Mouse (Mus musculus): ENCODE data around the gene Kcnip4. TPM values are rescaled to one million over a fixed set of nuclear protein-coding genes. Genes with fewer than 3 reads are reported as not detected.

Gene Kcnip4
- total RNA-seq, 2 experiments from 2014 or later: 55.1 to 56.0 TPM

DNA sequence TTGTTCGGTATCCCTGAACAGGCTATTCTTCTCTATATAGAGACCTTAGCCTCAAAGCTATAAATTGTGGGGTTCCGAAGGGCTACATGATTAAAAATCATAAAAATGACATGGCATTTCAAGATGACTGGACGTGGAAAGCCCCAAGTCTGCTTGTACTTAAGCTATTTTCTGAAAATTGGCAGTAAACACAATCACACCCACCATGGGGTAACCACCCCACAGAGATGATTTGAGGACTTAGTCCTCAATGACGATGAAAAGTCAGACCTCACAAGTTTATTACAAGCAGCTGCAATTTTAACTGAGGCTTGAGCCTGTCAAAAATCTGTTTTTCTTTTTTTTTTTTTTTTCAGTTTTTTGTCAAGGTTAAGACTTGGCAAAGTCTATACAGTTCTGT, 527.3 kb downstream of the Kcnip4 start:
- DNase-seq (ENCODE audit: extremely low spot score in 1 of 2, low spot score in 2 of 2): no peak
- H3K4me3 ChIP-seq: no peak overlapping the region
- TF ChIP-seq CTCF (IDR thresholded peaks at IDR 0.05): no peak
- intact Hi-C loops (cut with DNase I): no loop called here
- no peak overlapping the region for H3K27ac ChIP-seq

DNA sequence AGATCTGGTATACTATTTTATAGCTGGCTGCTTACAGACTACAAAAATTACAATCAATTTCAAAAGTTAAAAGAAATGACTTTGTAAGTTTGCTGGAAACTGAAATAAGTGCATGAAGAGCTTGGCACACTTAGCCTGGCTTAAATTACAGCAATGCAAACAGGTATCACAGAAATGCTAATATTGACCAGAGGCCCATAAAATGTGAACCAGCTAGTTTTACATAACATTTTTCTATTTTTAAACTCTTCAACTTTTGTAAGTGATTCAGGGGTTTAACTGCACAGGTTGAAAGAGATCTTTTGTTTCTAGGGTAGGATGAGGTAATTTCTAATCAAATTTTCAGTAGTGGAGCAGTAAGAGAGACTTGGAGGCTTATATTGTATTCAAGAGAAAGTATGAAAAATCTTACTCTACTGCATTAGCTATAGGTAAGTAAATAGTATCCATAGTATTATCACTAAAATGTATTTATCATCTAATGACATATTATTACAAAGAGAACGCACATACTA, 535.5 kb downstream of the Kcnip4 start:
- no peak for DNase-seq (ENCODE audit: extremely low spot score in 1 of 2, low spot score in 2 of 2)
- H3K27ac ChIP-seq: no peak overlapping the region
- no peak overlapping the region for H3K4me3 ChIP-seq
- intact Hi-C loops (cut with DNase I): no loop called here
- no peak for TF ChIP-seq CTCF (IDR thresholded peaks at IDR 0.05)

DNA sequence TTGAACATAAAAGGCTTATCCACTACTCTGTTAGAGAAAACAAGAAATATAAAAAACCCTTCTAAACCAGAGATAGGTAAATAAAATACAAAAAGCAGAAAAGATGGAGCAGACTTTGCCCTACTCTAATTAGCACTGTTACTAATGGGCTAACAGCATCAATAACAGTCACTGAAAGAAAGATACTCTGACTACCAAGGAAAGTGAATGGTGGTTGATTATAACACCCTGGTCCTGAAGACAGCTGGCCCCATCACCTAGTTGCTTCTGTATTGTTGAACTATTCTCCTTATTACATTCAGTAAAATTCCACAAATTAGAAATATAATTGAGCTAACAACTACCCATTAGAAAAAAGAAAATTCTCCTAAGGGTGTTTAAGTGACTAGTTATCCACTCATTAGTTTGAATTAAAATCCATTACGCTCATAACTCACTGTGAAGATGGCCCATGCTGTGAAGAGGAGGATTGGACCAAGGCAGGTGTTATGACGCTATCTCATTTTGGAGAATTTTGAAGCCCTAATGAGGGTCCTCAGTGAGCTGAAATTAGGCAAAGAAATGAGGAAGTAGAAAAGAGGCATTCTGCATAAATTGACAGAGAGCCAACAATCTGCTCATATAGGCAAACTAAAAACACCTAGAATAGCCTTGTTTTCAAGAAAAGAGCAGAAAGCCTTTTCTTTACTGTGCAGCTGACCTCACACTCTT, 582.2 kb downstream of the Kcnip4 start:
- no peak overlapping the region for H3K4me3 ChIP-seq
- no peak for TF ChIP-seq CTCF (IDR thresholded peaks at IDR 0.05)
- intact Hi-C loops (cut with DNase I): no loop called here
- no peak overlapping the region for H3K27ac ChIP-seq
- no peak for DNase-seq (ENCODE audit: extremely low spot score in 1 of 2, low spot score in 2 of 2)

DNA sequence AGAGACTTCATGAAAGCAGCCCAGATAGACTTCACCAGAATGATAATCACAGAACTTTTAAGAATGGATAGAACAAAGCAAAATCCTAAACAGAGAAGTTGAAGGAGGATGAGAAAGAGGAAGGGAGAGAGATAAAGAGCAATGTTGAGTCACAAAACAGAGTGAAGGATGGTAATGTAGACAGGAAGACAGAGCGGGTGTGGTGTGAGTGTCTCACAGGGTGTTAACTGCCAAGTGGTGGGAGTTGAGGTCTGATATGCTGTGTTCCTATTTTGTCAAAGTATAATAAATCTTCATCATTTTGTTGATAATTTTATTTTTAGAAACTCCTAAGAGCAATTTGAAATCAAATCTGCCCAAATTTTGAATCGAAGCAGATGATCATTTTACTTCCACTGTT, 592.8 kb downstream of the Kcnip4 start:
- no peak overlapping the region for H3K4me3 ChIP-seq
- no peak overlapping the region for H3K27ac ChIP-seq
- intact Hi-C loops (cut with DNase I): no loop called here
- no peak for TF ChIP-seq CTCF (IDR thresholded peaks at IDR 0.05)
- DNase-seq (ENCODE audit: extremely low spot score in 1 of 2, low spot score in 2 of 2): no peak

DNA sequence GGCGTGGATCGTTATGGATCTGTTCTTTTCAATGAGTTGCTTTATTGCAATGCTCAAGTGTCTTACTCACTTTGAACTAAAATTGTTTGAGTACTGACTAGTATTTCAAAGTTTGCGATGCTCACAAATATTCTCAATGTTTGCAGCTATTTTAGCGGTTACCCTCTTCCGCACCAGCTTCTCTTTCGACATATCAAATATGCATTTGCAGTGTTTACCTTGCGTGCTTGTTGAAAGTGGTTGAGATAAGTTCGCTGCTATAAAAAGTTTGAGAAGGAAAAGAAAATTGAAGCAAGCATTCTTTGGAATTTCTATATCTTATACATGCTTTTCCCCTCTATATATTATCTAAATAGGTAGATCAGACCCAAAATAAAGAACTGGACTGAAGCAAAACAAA, 634.5 kb downstream of the Kcnip4 start:
- no peak for DNase-seq (ENCODE audit: extremely low spot score in 1 of 2, low spot score in 2 of 2)
- no peak for TF ChIP-seq CTCF (IDR thresholded peaks at IDR 0.05)
- Histone ChIP-seq H3K4me3 (peak overlapping the region; percentile 41), H3K27ac (no peak overlapping the region)
- intact Hi-C loops (cut with DNase I): no loop called here

DNA sequence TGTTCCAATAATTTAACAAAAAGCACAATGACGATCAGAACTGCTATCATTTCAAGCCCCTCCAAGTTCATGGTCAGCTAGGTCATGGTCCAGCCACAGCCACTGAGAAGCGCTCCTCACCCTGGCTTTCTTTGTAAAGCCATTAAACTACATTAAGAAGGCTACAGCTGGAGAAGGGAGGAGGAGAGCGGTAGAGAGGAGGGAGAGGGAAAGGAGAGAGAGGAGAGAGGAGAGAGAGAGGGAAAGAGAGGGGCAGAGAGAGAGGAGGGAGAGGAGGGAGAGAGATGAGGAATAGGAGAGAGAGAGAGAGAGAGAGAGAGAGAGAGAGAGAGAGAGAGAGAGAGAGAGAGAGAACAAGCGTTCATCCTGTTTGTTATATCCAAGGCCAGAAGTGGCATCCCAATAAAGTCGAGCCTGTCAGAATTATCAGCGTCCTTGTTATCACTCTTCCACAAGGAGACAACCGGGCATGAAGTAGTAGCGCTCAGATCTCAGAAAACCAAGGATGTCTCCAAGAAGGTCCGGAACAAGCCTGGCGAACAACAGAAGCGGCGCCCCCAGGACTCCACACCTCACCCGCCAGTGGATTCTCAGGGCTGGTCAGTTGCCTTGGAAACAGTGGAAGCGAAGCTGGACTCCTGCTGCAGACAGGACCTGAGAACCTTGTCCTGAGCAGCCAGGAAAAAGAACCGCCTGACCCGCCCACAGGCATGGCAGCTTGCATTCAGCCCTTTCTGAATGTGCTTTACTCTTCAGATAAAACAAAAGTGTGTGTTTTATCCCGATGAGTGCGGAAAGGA, 635.1 kb downstream of the Kcnip4 start:
- peak; percentile 12 to 22 for DNase-seq (ENCODE audit: extremely low spot score in 1 of 2, low spot score in 2 of 2)
- Histone ChIP-seq H3K27ac (no peak overlapping the region), H3K4me3 (peak overlapping the region; percentile 41)
- intact Hi-C loops (cut with DNase I): no loop called here
- TF ChIP-seq CTCF (IDR thresholded peaks at IDR 0.05): no peak

DNA sequence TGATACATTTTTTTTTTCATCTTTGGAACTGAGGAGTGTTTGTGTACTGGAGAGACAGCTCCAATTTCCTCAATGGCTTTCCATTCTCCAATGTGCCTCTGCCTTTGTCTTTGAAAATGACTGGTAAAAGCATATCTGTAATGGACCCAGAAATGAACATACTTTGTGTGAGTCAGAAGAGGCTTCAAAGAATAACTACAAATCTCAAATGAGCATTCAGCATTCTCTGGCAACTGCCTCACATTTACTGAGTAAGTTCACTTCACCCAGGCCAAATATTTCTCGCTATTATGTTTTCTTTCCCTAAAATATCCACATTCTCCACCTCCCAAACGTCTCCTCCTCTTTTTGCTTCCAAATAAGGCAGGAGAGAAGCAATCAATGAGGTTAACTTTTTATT, 646.6 kb downstream of the Kcnip4 start:
- intact Hi-C loops (cut with DNase I): no loop called here
- TF ChIP-seq CTCF (IDR thresholded peaks at IDR 0.05): no peak
- DNase-seq (ENCODE audit: extremely low spot score in 1 of 2, low spot score in 2 of 2): no peak

DNA sequence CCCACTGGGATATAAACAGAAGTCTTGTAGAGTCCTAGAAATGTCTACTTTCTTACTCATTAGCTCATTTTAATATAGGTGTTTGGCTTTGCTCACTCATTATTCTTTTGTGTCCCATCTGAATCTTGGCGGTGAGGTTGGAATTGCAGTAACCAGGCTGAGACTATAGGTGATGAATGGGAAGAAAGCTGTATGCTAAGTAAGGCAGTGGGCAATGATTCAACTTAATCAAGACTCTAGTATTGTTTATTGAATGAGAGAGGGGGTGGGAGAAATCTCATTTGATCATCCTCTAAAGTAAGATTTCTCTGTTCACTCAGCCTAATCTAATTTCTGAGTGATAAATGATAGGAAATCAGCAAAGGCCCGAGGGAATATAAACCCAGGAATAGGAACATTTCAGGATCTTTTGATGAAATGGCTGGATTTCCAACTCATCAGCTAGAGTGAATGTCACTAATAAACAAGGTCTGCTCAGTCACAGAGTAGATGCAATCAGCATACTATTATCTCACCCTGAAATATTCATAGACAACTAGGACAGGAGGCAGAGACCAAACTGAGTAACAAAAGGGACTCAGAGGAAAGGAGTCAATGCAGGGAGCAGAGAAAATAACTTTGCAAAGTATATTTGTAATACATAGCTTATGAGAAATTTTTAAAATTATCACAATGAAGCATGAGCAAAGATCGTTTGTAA, 660.3 kb downstream of the Kcnip4 start:
- intact Hi-C loops (cut with DNase I): no loop called here
- DNase-seq (ENCODE audit: extremely low spot score in 1 of 2, low spot score in 2 of 2): no peak
- TF ChIP-seq CTCF (IDR thresholded peaks at IDR 0.05): no peak

More for the DNA sequence above, 646.6 kb downstream of the Kcnip4 start:
- Histone ChIP-seq H3K27ac (no peak overlapping the region), H3K4me3 (no peak overlapping the region)

DNA sequence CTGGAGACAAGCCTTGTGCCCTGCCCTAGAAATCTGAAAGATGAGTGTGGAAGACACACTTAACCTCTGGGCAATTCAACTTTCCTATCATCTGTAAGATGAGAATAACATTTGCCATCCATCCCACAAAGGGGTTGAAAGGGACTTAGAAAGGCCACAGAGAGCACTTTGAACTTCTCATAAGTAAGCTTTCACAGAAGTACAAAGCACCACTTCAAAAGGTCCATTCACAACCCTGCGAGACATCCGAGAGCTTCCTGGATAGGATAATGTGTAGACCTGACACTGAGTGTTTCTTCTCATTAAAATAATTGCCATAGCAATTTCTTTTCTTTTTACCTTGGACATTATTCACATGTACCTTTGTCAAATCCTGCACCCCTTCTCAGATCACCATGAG, 683.7 kb downstream of the Kcnip4 start:
- Histone ChIP-seq H3K4me3 (no peak overlapping the region), H3K27ac (no peak overlapping the region)
- no peak for DNase-seq (ENCODE audit: extremely low spot score in 1 of 2, low spot score in 2 of 2)
- no peak for TF ChIP-seq CTCF (IDR thresholded peaks at IDR 0.05)
- intact Hi-C loops (cut with DNase I): no loop called here

More for the DNA sequence above, 660.3 kb downstream of the Kcnip4 start:
- Histone ChIP-seq H3K4me3 (no peak overlapping the region), H3K27ac (no peak overlapping the region)

DNA sequence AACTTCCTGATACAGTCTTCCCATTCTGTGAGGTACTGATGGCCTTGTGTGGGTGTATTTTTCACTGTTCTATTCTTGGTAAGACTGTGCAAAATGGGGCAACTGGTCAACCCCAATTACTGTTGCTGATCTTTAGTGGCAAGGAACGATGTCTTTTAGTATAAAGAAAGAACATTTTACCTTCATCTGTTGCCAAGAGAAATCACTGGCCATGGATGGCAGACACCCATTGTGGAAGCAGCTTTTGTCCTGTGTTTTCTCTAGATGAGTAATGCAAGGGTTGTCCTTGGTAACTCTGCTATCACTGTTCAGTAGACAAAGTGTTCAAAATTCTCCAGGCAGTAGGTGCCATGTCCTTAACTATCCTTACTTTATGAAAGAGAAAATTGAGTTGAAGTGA, 729.2 kb downstream of the Kcnip4 start:
- no peak for TF ChIP-seq CTCF (IDR thresholded peaks at IDR 0.05)
- H3K4me3 ChIP-seq: no peak overlapping the region
- intact Hi-C loops (cut with DNase I): no loop called here
- DNase-seq (ENCODE audit: extremely low spot score in 1 of 2, low spot score in 2 of 2): no peak
- no peak overlapping the region for H3K27ac ChIP-seq

DNA sequence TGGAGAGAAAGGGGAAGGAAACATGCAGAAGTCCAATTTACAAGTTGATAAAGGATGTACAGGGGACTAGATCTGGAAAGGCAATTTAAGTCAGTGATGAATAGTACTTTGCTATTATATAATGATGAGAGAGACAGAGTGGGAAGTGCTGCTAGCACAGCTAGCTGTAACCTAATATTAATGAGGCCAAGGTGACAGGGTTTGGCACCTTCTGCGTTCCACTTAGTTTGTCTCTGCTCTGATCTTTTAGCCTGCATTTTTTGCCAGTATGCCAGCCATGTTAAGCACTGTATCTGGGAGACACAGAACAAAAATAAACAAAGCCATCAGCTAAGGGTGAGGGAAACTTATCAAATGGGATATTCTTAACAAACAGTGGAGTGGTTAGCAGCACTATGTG, 745.3 kb downstream of the Kcnip4 start:
- no peak for DNase-seq (ENCODE audit: extremely low spot score in 1 of 2, low spot score in 2 of 2)

DNA sequence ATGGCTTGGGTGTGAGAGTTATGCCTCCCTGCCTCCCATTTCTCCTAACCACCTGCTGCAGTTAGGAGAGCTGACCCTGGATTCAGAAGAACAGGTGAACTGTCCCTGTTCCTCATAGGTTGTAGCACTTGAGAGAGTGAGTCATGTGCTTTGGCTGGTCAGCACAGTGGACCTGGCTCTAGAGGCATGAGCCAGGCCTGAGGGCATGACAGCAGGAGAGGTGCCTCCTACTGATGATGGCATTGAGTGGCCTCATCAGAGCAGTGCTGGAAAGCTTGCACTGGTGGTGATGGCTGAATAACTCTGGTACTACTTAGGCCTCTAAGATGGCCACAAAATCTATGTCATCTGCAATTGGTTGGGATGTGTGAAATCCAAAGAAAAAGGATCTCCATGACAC, 776.1 kb downstream of the Kcnip4 start:
- H3K27ac ChIP-seq: no peak overlapping the region
- H3K4me3 ChIP-seq: no peak overlapping the region
- DNase-seq (ENCODE audit: extremely low spot score in 1 of 2, low spot score in 2 of 2): no peak
- no peak for TF ChIP-seq CTCF (IDR thresholded peaks at IDR 0.05)
- intact Hi-C loops (cut with DNase I): no loop called here

More for the DNA sequence above, 745.3 kb downstream of the Kcnip4 start:
- no peak overlapping the region for H3K4me3 ChIP-seq
- H3K27ac ChIP-seq: no peak overlapping the region
- no peak for TF ChIP-seq CTCF (IDR thresholded peaks at IDR 0.05)
- intact Hi-C loops (cut with DNase I): no loop called here
